Mouse (Mus musculus) gastrocnemius, postnatal 25 days (tissue): ENCODE data around the gene Tmem51. TPM values are rescaled to one million over a fixed set of nuclear protein-coding genes. Genes with fewer than 3 reads are reported as not detected.
"Not testable (repeated sequence)": the region's sequence is repeated elsewhere in the genome, so short reads cannot be mapped to it uniquely, and the experiment has no call there.

Experiments used
- DNase-seq: peaks from one replicate; pipeline ENCODE4 v3.0.0; 2022
- total RNA-seq, 2 experiments: library from RNA; stranded (reverse); gene quantifications; 1 replicate in 1 of 2; 2 replicates in 1 of 2; pipeline ENCODE4 v1.2.3; 2021

Tmem51 gene
- total RNA-seq, 2 experiments from 2014 or later = 0.61 to 1.2 TPM

DNA sequence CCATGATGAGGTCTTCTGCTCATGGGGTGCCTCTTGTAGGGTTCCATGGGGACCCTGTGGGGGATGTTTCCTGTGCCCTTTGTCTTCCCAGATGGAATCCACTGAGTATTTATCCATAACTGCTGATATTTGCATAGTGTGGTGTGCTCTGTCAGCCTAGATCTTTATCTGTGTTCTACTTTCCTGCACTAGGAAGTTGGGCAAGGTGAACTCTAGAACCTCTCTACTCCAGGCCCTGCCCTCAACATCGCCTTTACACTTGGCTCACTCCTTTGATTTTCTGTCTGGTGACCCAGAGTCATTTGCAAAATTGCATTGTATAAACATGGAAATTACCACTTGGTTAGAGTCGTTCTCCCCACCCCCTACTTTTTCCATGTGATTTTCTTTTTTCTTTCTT lies 59.6 kb downstream of the Tmem51 start:
- no peak for DNase-seq

DNA sequence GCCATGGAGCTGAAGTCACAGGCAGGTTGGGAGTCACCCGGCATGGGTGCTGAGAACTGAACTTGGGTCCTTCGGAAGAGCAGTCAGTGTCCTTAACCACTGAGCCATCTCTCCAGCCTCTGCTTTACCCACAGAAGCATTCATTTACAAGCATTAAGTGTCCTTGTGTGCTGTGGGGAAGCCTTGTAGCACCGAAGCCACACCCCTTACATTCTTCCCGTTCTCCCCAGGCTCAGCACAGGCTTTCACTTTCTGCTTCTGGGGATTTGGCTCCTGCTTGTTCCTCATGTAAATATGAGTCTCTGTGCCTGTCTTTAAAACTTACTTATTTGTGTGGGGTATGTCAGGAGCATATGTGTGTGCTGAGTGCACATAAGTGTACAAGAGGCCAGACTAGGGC lies 60.9 kb downstream of the Tmem51 start:
- DNase-seq = no peak

GRCm38 (mm10) chr4:142017686-142018085 lies 66.4 kb downstream of the Tmem51 start:
- no peak for DNase-seq

DNA sequence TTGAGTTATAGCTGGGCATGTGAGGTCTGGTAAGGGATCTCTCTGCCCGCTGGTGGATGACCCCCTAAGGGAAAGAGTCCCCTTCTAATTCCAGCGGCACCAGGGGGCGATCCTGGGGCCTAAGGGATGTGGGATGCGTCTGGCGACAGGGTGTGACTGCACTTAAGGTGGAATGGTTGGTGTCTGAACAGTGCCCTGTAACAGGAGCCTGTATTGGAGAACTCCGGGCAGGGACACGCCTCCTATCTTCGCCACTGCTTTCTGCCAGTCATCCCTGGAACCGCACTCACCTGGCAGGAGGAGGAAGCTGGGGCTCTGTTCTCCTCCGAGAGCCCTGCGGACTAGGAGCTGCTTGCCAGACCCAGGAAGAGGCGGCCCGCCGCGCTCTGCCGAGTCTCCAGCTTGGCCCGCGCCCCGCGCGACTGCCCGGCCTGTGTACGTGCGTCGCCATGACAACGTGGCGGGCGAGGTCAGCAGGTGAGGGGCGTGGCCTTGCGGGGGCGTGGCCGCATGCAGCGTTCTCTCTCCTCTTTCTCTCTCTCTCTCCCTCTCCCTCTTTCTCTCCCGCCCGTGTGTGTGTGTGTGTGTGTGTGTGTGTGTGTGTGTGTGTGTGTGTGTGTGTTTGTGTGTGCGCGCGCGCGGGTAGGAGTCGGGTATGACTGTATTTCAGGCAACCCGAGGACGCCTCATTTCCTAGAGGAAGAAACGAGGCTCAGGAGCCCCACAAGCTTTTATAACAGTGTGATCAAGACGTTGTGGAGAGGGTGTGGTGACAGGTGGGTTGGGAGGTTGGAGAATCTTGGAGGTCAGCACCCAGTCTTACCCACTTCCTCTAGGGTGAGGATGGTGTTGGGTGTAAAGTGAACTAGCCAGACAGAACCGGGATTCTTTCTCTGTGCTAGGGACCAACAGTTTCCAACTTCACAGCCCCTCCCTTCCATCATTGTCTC lies 69.2 kb downstream of the Tmem51 start, which contains the start of gene Fhad1:
Gene Fhad1 (minus strand): TSS at position 424 of the 950 bp plus-strand sequence.
- peak; percentile 40 for DNase-seq

DNA sequence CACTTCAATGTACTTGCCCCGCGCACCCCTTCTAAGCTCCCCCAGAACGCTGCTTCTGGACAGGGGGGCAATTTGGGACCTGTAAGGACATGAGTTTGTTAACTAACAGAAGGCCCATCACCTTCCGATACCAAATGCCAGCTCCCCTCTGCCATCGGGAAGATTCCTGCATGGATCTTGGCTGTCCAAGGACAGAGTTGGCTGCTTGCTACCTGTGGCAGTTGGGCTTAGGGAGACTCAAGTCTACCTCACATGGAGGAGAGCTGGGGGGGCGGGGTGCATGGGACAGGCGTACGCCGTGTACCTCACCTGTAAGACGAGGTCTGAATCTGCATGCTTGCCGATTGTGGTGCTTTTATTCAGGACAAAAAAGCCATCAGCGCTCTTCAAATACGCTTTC lies 72.9 kb downstream of the Tmem51 start:
- no peak for DNase-seq

- DNase-seq = no peak
Measured at GRCm38 (mm10) chr4:142010441-142010840, 73.7 kb downstream of the Tmem51 start.

DNA sequence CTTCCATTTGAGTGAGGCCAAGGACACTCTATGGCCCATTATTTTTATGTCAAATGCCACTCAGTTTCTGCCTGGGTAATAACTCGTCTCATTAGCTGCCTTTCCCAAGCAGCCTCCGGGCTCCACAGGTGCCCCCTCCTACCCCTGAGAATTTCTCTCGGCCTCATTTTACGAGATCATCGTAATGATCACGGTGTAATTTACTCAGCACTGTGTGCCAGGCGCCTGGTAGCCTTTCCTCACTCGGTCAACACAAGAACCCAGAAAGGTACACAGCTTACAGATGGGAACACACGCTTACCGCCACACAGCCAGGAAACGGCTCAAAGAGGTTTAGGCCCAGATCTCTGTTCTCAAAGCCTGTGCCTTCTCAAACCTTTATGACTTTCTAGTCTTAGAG lies 75.9 kb downstream of the Tmem51 start:
- DNase-seq = no peak

GRCm38 (mm10) chr4:142000581-142000980 lies 83.5 kb downstream of the Tmem51 start:
- DNase-seq = no peak

GRCm38 (mm10) chr4:141999494-142000074 lies 84.5 kb downstream of the Tmem51 start:
- no peak for DNase-seq

- DNase-seq = no peak
Measured at GRCm38 (mm10) chr4:141998282-141998821, 85.8 kb downstream of the Tmem51 start.

DNA sequence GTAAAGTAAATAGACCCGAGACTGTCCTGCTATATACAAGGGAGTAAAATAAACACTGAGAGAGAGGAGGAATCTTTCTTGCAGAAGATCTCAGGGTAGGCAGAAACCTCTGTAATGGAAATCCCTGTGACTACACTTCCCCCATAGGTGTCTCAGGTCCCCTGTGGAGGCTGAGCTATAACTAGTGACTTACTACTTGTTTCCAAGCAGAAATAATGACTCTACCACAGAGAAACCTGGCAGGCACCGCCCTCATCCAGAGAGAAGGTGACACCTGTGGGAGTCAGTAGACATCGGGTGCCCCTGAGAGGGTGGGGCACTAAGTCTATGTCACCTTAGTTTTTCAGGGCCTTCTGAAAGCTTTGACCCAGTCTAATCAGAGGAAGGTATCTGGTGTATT lies 87.2 kb downstream of the Tmem51 start:
- DNase-seq = no peak

GRCm38 (mm10) chr4:141996086-141996485 lies 88.0 kb downstream of the Tmem51 start:
- DNase-seq = no peak

DNA sequence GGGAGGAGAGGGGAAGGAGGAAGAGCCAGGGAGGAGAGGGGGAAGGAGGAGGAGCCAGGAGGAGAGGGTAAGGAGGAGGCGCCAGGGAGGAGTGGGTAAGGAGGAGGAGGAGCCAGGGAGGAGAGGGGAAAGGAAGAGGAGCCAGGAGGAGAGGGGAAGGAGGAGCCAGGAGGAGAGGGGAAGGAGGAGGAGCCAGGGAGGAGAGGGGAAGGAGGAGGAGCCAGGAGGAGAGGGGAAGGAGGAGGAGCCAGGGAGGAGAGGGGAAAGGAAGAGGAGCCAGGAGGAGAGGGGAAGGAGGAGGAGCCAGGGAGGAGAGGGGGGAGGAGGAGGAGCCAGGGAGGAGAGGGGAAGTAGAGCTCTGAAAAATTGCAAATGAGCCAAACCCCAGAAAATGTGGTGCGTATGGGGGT lies 90.0 kb downstream of the Tmem51 start:
- DNase-seq = not testable (repeated sequence)

DNA sequence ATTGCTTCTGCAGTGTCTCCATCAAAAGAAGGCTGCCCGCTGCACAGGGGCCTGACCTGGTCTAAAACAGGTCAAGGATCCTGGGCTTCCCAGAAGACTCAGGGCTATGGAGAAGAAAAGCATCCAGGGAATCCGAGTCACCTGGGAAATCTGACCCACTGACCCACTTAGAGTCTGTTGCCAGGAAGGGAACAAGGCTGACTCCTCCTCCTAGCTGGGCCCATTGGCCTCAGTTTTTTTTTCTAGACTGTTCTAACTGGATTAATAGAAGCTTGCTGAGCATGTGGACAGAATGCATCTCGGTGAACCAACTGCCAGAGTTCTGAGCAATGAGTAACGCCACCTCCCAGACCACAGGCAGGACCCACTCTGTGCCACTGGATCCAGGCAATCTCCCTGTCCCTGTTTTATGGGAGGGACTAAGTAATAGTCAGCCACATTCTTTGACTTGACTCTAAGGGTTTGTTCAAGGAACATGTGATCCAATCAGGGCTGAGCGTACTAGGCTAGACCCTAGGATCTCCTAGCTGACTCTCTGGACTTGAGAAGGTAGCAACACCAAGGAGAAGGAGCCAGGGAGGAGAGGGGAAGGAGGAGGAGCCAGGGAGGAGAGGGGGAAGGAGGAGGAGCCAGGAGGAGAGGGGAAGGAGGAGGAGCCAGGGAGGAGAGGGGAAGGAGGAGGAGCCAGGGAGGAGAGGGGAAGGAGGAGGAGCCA lies 90.6 kb downstream of the Tmem51 start:
- DNase-seq = no peak

DNA sequence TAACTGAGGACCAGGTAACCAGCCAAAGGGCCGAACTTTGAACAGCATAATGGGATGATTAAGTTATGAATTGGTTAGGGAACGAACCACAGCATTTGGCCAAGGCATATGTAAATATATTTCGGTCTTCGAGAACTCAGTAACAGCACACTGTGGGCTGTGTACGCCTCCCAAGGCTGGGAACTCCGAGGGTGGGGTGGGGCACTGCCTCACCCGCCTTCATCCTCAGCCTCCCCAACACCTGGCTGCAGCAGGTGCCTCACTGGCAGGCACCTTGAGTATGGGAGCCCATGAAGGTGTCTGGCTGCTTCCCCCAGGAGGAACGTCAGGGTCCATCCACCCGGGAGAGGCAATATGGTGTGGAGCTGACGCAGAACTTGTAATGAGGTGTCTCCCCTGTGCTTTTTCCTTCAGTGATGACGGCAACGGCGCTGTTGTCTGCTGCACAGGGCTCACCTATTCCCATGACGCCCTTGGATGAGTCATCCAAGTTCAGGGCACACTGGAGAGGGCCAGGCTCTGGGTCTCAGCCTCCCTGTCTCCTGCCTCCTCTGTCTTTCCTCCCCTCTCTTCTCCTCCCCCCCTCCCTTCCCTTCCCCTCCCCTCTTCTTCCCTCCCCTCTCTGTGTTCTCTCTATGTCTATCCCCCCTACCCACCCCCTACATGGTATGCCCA lies 91.4 kb downstream of the Tmem51 start:
- DNase-seq = no peak

GRCm38 (mm10) chr4:141988178-141988577 lies 95.9 kb downstream of the Tmem51 start:
- DNase-seq = no peak

DNA sequence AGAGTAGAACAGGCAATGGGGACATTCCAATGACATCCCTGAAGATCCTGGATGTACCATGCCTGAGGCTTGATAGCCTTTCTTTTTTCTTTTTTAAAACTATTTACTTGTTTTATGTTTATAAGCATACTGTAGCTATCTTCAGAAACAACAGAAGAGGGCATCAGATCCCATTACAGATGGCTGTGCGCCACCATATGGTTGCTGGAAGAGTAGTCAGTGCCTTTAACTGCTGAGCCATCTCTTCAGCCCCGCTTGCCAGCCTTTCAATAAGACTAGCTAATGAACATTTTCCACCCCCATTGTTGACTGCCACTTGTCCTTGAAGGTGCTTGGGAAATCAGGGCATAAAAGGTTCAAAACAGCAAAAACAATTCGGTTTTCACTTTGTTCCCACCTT lies 100.4 kb downstream of the Tmem51 start:
- no peak for DNase-seq

DNA sequence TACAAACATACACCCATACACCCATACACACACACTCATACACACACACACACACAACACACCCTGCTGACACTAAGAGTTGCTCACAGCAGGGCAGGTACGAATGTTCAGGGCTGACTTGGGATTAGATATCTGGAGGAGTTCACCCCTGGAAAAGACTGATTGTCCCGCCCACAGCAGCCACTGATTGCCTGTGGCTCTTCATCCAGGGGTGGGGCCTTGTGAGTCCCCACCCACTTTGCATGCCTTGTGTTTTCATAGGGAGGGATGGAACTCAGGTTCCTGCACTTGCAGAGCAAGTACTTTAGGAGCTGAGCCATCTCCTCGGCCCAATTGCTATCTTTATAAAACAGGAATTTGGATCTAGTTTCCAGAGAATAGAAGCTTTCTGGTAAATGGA lies 102.6 kb downstream of the Tmem51 start:
- DNase-seq = no peak
